Mouse (Mus musculus) midbrain, embryonic 12.5 days (tissue): ENCODE data around the gene Hmox1. TPM values are rescaled to one million over a fixed set of nuclear protein-coding genes. Genes with fewer than 3 reads are reported as not detected.

Experiments
- ATAC-seq: fragments of 200-750 bp; cut with Nextera tagmentation; 2 replicates; pipeline ENCODE4 v1.8.0; 2017; ENCODE audit warnings: low read depth, moderate TSS enrichment, moderate library complexity; ENCODE audit not compliant: low FRiP score
- H3K27ac ChIP-seq: fragments of 300-500 bp; sonication (generic); replicated peaks from 2 replicates; pipeline ENCODE4 v1.5.1; 2016; ENCODE audit warnings: mild to moderate bottlenecking
- H3K27me3 ChIP-seq: fragments of 300-500 bp; sonication (generic); 2 replicates; pipeline ENCODE4 v1.6.1; 2016; ENCODE audit warnings: mild to moderate bottlenecking
- H3K36me3 ChIP-seq: fragments of 300-500 bp; sonication (generic); 2 replicates; pipeline ENCODE4 v1.6.1; 2016
- H3K4me1 ChIP-seq: fragments of 300-500 bp; sonication (generic); 2 replicates; pipeline ENCODE4 v1.6.1; 2016
- H3K4me2 ChIP-seq: fragments of 300-500 bp; sonication (generic); replicated peaks from 2 replicates; pipeline ENCODE4 v1.6.1; 2016; ENCODE audit warnings: mild to moderate bottlenecking, moderate library complexity
- H3K4me3 ChIP-seq: fragments of 300-500 bp; sonication (generic); 2 replicates; pipeline ENCODE4 v1.5.1; 2016; ENCODE audit warnings: mild to moderate bottlenecking
- H3K9ac ChIP-seq: fragments of 300-500 bp; sonication (generic); replicated peaks from 2 replicates; pipeline ENCODE4 v1.6.1; 2016; ENCODE audit warnings: mild to moderate bottlenecking, moderate library complexity
- H3K9me3 ChIP-seq: fragments of 300-500 bp; sonication (generic); 2 replicates; pipeline ENCODE4 v1.6.1; 2016; ENCODE audit warnings: mild to moderate bottlenecking
- WGBS: fragments of 180-500 bp; shearing (Covaris S2); methylation state at CpG from one replicate; pipeline ENCODE4 v1.1.7; 2016; 5-methylcytosine and 5-hydroxymethylcytosine counted together
- polyA plus RNA-seq: library from polyadenylated mRNA; unstranded; fragments of >200 nt; fragmentation: Nextera tagmentation; extraction: Ambion mirVana; gene quantifications from 2 replicates; pipeline ENCODE4 v1.2.1, GENCODE M21; 2016

The Hmox1 gene
- polyA plus RNA-seq, 1 experiment from 2014 or later: 15.5 TPM

GRCm38 (mm10) chr8:75074876-75075275, 18.5 kb upstream of the Hmox1 start:
- whole genome bisulfite sequencing: 83% methylated on average over 1 of the region's 1 CpGs

GRCm38 (mm10) chr8:75078215-75078614, 15.2 kb upstream of the Hmox1 start:
- Histone ChIP-seq H3K4me2 (no peak overlapping the region), H3K27ac (no peak overlapping the region), H3K9me3 (no peaks in the 10 kb centered on the region), H3K4me3 (no peak overlapping the region), H3K36me3 (no peaks in the 10 kb centered on the region), H3K9ac (no peak overlapping the region), H3K27me3 (peaks cover 4% of the 10 kb centered on the region; the same call in 1 of the 2 replicates), H3K4me1 (no peaks in the 10 kb centered on the region)
- no peak for ATAC-seq
- 52% methylated on average over 1 of the region's 1 CpGs for WGBS

More at GRCm38 (mm10) chr8:75074876-75075275, 18.5 kb upstream of the Hmox1 start:
- H3K4me3 ChIP-seq: no peak overlapping the region
- H3K4me1 ChIP-seq: no peaks in the 10 kb centered on the region
- H3K27ac ChIP-seq: no peak overlapping the region
- no peaks in the 10 kb centered on the region for H3K9me3 ChIP-seq
- 0 out of 2 replicates have a peak, but pooled peaks cover 3% of the 10 kb centered on the region for H3K27me3 ChIP-seq
- H3K4me2 ChIP-seq: no peak overlapping the region
- no peaks in the 10 kb centered on the region for H3K36me3 ChIP-seq
- no peak overlapping the region for H3K9ac ChIP-seq
- ATAC-seq: no peak

- WGBS: 95% methylated on average over 9 of the region's 9 CpGs
- ATAC-seq: no peak
- H3K9me3 ChIP-seq: no peaks in the 10 kb centered on the region
- no peaks in the 10 kb centered on the region for H3K36me3 ChIP-seq
- H3K4me3 ChIP-seq: no peak overlapping the region
- H3K27me3 ChIP-seq: peaks cover 4% of the 10 kb centered on the region; the same call in 1 of the 2 replicates
- H3K4me1 ChIP-seq: 0 out of 2 replicates have a peak, but pooled peaks cover 6% of the 10 kb centered on the region
- H3K4me2 ChIP-seq: no peak overlapping the region
- H3K9ac ChIP-seq: no peak overlapping the region
- H3K27ac ChIP-seq: no peak overlapping the region
Observed at GRCm38 (mm10) chr8:75078851-75079250, 14.6 kb upstream of the Hmox1 start.

- 81% methylated on average over 9 of the region's 9 CpGs for WGBS
- ATAC-seq: no peak
- Histone ChIP-seq H3K9ac (no peak overlapping the region), H3K4me1 (0 out of 2 replicates have a peak, but pooled peaks cover 7% of the 10 kb centered on the region), H3K4me2 (no peak overlapping the region), H3K27me3 (peaks cover 4% of the 10 kb centered on the region; the same call in 1 of the 2 replicates), H3K9me3 (no peaks in the 10 kb centered on the region), H3K27ac (no peak overlapping the region), H3K36me3 (no peaks in the 10 kb centered on the region), H3K4me3 (no peak overlapping the region)
Observed at GRCm38 (mm10) chr8:75081364-75082040, 11.9 kb upstream of the Hmox1 start.

GRCm38 (mm10) chr8:75082181-75082805, 11.1 kb upstream of the Hmox1 start:
- H3K27ac ChIP-seq: no peak overlapping the region
- no peak for ATAC-seq
- WGBS: 89% methylated on average over 6 of the region's 6 CpGs
- no peak overlapping the region for H3K9ac ChIP-seq
- no peak overlapping the region for H3K4me3 ChIP-seq
- no peaks in the 10 kb centered on the region for H3K36me3 ChIP-seq
- H3K9me3 ChIP-seq: no peaks in the 10 kb centered on the region
- 0 out of 2 replicates have a peak, but pooled peaks cover 7% of the 10 kb centered on the region for H3K4me1 ChIP-seq
- H3K27me3 ChIP-seq: peaks cover 4% of the 10 kb centered on the region; the same call in 1 of the 2 replicates
- no peak overlapping the region for H3K4me2 ChIP-seq

GRCm38 (mm10) chr8:75083846-75084245, 9.6 kb upstream of the Hmox1 start:
- Histone ChIP-seq H3K9me3 (no peaks in the 10 kb centered on the region), H3K27me3 (peaks cover 4% of the 10 kb centered on the region; the same call in 1 of the 2 replicates), H3K4me3 (peak overlapping the region; percentile 27), H3K36me3 (no peaks in the 10 kb centered on the region), H3K4me2 (peak overlapping the region; percentile 43), H3K27ac (no peak overlapping the region), H3K4me1 (peaks cover 7% of the 10 kb centered on the region; the same call in 1 of the 2 replicates), H3K9ac (no peak overlapping the region)
- ATAC-seq: peak; percentile 94
- WGBS: 11% methylated on average over 16 of the region's 17 CpGs

- no peaks in the 10 kb centered on the region for H3K9me3 ChIP-seq
- no peak overlapping the region for H3K9ac ChIP-seq
- no peaks in the 10 kb centered on the region for H3K36me3 ChIP-seq
- no peak overlapping the region for H3K4me3 ChIP-seq
- H3K27ac ChIP-seq: no peak overlapping the region
- peaks cover 14% of the 10 kb centered on the region; the same call in 1 of the 2 replicates for H3K4me1 ChIP-seq
- 81% methylated on average over 3 of the region's 3 CpGs for WGBS
- no peak overlapping the region for H3K4me2 ChIP-seq
- H3K27me3 ChIP-seq: peaks cover 4% of the 10 kb centered on the region; the same call in 1 of the 2 replicates
- ATAC-seq: no peak
Observed at GRCm38 (mm10) chr8:75084382-75085064, 8.9 kb upstream of the Hmox1 start.

GRCm38 (mm10) chr8:75086002-75086401, 7.4 kb upstream of the Hmox1 start:
- Histone ChIP-seq H3K27ac (no peak overlapping the region), H3K4me3 (no peak overlapping the region), H3K9me3 (no peaks in the 10 kb centered on the region), H3K4me1 (peaks cover 14% of the 10 kb centered on the region; the same call in 1 of the 2 replicates), H3K9ac (no peak overlapping the region), H3K27me3 (peaks cover 4% of the 10 kb centered on the region; the same call in 1 of the 2 replicates), H3K36me3 (no peaks in the 10 kb centered on the region), H3K4me2 (no peak overlapping the region)
- no peak for ATAC-seq
- 91% methylated on average over 2 of the region's 2 CpGs for WGBS

- Histone ChIP-seq H3K9me3 (no peaks in the 10 kb centered on the region), H3K4me3 (no peak overlapping the region), H3K36me3 (no peaks in the 10 kb centered on the region), H3K4me2 (no peak overlapping the region), H3K9ac (no peak overlapping the region), H3K27ac (no peak overlapping the region), H3K27me3 (peaks cover 10% of the 10 kb centered on the region), H3K4me1 (peaks cover 14% of the 10 kb centered on the region; the same call in 1 of the 2 replicates)
- no peak for ATAC-seq
Observed at GRCm38 (mm10) chr8:75087127-75087526, 6.3 kb upstream of the Hmox1 start.

GRCm38 (mm10) chr8:75088989-75089881, 4.2 kb upstream of the Hmox1 start:
- 0 out of 2 replicates have a peak overlapping the region, but pooled peaks have one; percentile 30 for H3K27ac ChIP-seq
- WGBS: 36% methylated on average over 6 of the region's 6 CpGs
- no peaks in the 10 kb centered on the region for H3K9me3 ChIP-seq
- peaks cover 9% of the 10 kb centered on the region for H3K27me3 ChIP-seq
- H3K4me1 ChIP-seq: peaks cover 14% of the 10 kb centered on the region
- H3K4me3 ChIP-seq: peak overlapping the region; percentile 14; the same call in 1 of the 2 replicates
- H3K9ac ChIP-seq: no peak overlapping the region
- no peaks in the 10 kb centered on the region for H3K36me3 ChIP-seq
- 0 out of 2 replicates have a peak, but pooled peaks have one; percentile 31 for ATAC-seq
- H3K4me2 ChIP-seq: peak overlapping the region; percentile 34; the same call in 1 of the 2 replicates

GRCm38 (mm10) chr8:75090781-75091365, 2.5 kb upstream of the Hmox1 start:
- H3K9ac ChIP-seq: no peak overlapping the region
- no peak overlapping the region for H3K27ac ChIP-seq
- no peak overlapping the region for H3K4me2 ChIP-seq
- H3K9me3 ChIP-seq: no peaks in the 10 kb centered on the region
- H3K4me3 ChIP-seq: no peak overlapping the region
- 84% methylated on average over 4 of the region's 4 CpGs for WGBS
- no peak for ATAC-seq
- H3K4me1 ChIP-seq: peaks cover 14% of the 10 kb centered on the region
- no peaks in the 10 kb centered on the region for H3K36me3 ChIP-seq
- H3K27me3 ChIP-seq: peaks cover 9% of the 10 kb centered on the region
